Mouse (Mus musculus): ENCODE results near the gene Xrn1. TPM values are rescaled to one million over a fixed set of nuclear protein-coding genes. Genes with fewer than 3 reads are reported as not detected.
A peak's percentile ranks its signal among the peaks of the same experiment; 100 is the strongest.

Xrn1 gene
- polyA plus RNA-seq, 1 experiment from 2014 or later: 9.9 TPM

- Histone ChIP-seq H3K9me3 (replicated peaks; ENCODE audit: low read length) (no peaks in the 10 kb centered on the region), H3K36me3 (ENCODE audit: insufficient read depth, low read length) (no peaks in the 10 kb centered on the region), H3K4me3 (replicated peaks; ENCODE audit: low read depth, low read length) (no peak overlapping the region), H3K9ac (ENCODE audit: low read depth, low read length) (no peak overlapping the region), H3K4me2 (ENCODE audit: low read length) (no peak overlapping the region), H3K4me1 (replicated peaks; ENCODE audit: insufficient read depth, low read length) (no peaks in the 10 kb centered on the region), H3K27ac (no peak overlapping the region), H3K27me3 (ENCODE audit: insufficient read depth, low read length) (no peaks in the 10 kb centered on the region)
- ATAC-seq (replicated peaks; ENCODE audit: low FRiP score, low read depth) (no peak), DNase-seq (ENCODE audit: low spot score) (no peak)
- WGBS: 80% methylated on average over 6 of the region's 6 CpGs
- TF ChIP-seq CTCF (IDR thresholded peaks at IDR 0.05; ENCODE audit: low read depth): no peak
Observed at GRCm38 (mm10) chr9:95959246-95959645, 4.7 kb downstream of the Xrn1 start.

GRCm38 (mm10) chr9:95959732-95960428 lies 5.3 kb downstream of the Xrn1 start:
- H3K4me2 ChIP-seq (ENCODE audit: low read length): no peak overlapping the region
- H3K4me3 ChIP-seq (replicated peaks; ENCODE audit: low read depth, low read length): no peak overlapping the region
- 0 out of 2 replicates have a peak, but pooled peaks cover 2% of the 10 kb centered on the region for H3K36me3 ChIP-seq (ENCODE audit: insufficient read depth, low read length)
- no peak for TF ChIP-seq CTCF (IDR thresholded peaks at IDR 0.05; ENCODE audit: low read depth)
- DNase-seq (ENCODE audit: low spot score): no peak
- WGBS: 82% methylated on average over 3 of the region's 3 CpGs
- no peak overlapping the region for H3K9ac ChIP-seq (ENCODE audit: low read depth, low read length)
- H3K27me3 ChIP-seq (ENCODE audit: insufficient read depth, low read length): no peaks in the 10 kb centered on the region
- no peak for ATAC-seq (replicated peaks; ENCODE audit: low FRiP score, low read depth)
- H3K9me3 ChIP-seq (replicated peaks; ENCODE audit: low read length): no peaks in the 10 kb centered on the region
- H3K4me1 ChIP-seq (replicated peaks; ENCODE audit: insufficient read depth, low read length): no peaks in the 10 kb centered on the region
- no peak overlapping the region for H3K27ac ChIP-seq

DNA sequence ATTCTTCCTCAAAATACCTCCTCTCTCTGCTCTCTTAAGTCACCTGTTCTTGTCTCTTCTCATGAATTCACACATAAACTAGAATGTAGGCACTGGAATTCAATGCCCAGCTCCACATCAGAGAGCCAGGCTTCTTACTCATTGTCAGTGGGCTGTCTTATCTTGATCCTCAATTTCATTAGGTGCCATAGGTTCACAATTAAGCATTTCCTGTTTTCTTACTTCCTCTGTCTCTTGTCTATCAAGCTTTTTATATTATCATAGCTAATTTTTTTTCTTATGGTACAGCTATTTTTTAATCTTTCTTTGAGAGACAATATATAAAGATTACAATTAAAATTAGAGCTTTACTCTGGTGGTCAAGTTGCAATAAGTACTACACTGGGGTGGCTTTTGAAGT lies 6.5 kb downstream of the Xrn1 start:
- TF ChIP-seq CTCF (IDR thresholded peaks at IDR 0.05; ENCODE audit: low read depth): no peak
- no peaks in the 10 kb centered on the region for H3K9me3 ChIP-seq (replicated peaks; ENCODE audit: low read length)
- H3K4me3 ChIP-seq (replicated peaks; ENCODE audit: low read depth, low read length): no peak overlapping the region
- no peak overlapping the region for H3K4me2 ChIP-seq (ENCODE audit: low read length)
- no peak overlapping the region for H3K27ac ChIP-seq
- no peaks in the 10 kb centered on the region for H3K4me1 ChIP-seq (replicated peaks; ENCODE audit: insufficient read depth, low read length)
- H3K36me3 ChIP-seq (ENCODE audit: insufficient read depth, low read length): 0 out of 2 replicates have a peak, but pooled peaks cover 5% of the 10 kb centered on the region
- ATAC-seq (replicated peaks; ENCODE audit: low FRiP score, low read depth) (no peak), DNase-seq (ENCODE audit: low spot score) (no peak)
- H3K27me3 ChIP-seq (ENCODE audit: insufficient read depth, low read length): no peaks in the 10 kb centered on the region
- H3K9ac ChIP-seq (ENCODE audit: low read depth, low read length): no peak overlapping the region

DNA sequence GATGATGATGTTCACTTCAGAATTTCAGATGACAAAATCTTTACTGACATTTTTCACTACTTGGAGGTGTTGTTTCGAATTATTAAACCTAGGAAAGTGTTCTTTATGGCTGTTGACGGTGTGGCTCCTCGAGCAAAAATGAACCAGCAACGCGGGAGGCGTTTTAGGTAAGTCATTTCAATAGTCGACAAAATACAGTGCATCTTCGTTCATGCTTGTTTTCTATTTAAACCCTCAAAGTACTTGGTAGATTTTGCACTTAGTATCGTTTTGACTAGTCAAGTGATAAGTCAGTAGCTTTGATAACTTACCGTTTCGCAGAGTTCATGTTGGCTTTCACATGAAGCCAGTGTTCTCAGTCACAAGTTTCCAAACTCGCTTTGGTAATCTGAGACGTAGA lies 9.5 kb downstream of the Xrn1 start:
- WGBS: 92% methylated on average over 13 of the region's 13 CpGs
- DNase-seq (ENCODE audit: low spot score) (no peak), ATAC-seq (replicated peaks; ENCODE audit: low FRiP score, low read depth) (no peak)
- H3K27me3 ChIP-seq (ENCODE audit: insufficient read depth, low read length): no peaks in the 10 kb centered on the region
- no peak overlapping the region for H3K27ac ChIP-seq
- H3K36me3 ChIP-seq (ENCODE audit: insufficient read depth, low read length): 0 out of 2 replicates have a peak, but pooled peaks cover 10% of the 10 kb centered on the region
- TF ChIP-seq CTCF (IDR thresholded peaks at IDR 0.05; ENCODE audit: low read depth): no peak
- H3K9ac ChIP-seq (ENCODE audit: low read depth, low read length): no peak overlapping the region
- H3K4me1 ChIP-seq (replicated peaks; ENCODE audit: insufficient read depth, low read length): no peaks in the 10 kb centered on the region
- H3K4me3 ChIP-seq (replicated peaks; ENCODE audit: low read depth, low read length): no peak overlapping the region
- H3K9me3 ChIP-seq (replicated peaks; ENCODE audit: low read length): no peaks in the 10 kb centered on the region
- H3K4me2 ChIP-seq (ENCODE audit: low read length): no peak overlapping the region

- Histone ChIP-seq H3K27ac (no peak overlapping the region), H3K9ac (ENCODE audit: low read depth, low read length) (no peak overlapping the region), H3K27me3 (ENCODE audit: insufficient read depth, low read length) (no peaks in the 10 kb centered on the region), H3K4me3 (replicated peaks; ENCODE audit: low read depth, low read length) (no peak overlapping the region), H3K4me1 (replicated peaks; ENCODE audit: insufficient read depth, low read length) (no peaks in the 10 kb centered on the region), H3K36me3 (ENCODE audit: insufficient read depth, low read length) (peaks cover 42% of the 10 kb centered on the region), H3K9me3 (replicated peaks; ENCODE audit: low read length) (no peaks in the 10 kb centered on the region), H3K4me2 (ENCODE audit: low read length) (no peak overlapping the region)
- no peak for DNase-seq (ENCODE audit: low spot score)
- 88% methylated on average over 2 of the region's 2 CpGs for WGBS
- ATAC-seq (replicated peaks; ENCODE audit: low FRiP score, low read depth): no peak
- TF ChIP-seq CTCF (IDR thresholded peaks at IDR 0.05; ENCODE audit: low read depth): no peak
Observed at GRCm38 (mm10) chr9:95978279-95978678, 23.7 kb downstream of the Xrn1 start.

DNA sequence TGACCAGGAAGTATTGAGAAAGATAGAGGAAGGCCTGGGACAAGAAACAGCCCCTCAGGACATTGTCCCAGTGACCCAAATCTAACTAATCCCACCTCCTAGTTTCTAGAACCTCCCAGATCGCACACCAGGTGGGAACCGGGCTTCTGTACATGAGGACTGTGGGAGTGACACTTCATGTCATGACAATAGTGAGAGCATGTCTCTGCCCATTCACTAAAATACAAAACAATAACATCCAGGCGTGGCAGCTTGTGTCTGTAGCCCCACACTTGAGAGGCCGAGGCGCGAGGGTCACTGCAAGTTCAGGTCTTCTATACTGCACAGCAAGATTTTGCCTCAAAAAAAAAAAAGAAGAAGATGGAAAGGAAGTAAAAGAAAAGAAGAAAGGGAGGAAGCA lies 25.3 kb downstream of the Xrn1 start:
- H3K27ac ChIP-seq: no peak overlapping the region
- no peak for TF ChIP-seq CTCF (IDR thresholded peaks at IDR 0.05; ENCODE audit: low read depth)
- H3K9ac ChIP-seq (ENCODE audit: low read depth, low read length): no peak overlapping the region
- no peaks in the 10 kb centered on the region for H3K9me3 ChIP-seq (replicated peaks; ENCODE audit: low read length)
- H3K4me2 ChIP-seq (ENCODE audit: low read length): no peak overlapping the region
- WGBS: 85% methylated on average over 6 of the region's 6 CpGs
- H3K27me3 ChIP-seq (ENCODE audit: insufficient read depth, low read length): no peaks in the 10 kb centered on the region
- peaks cover 41% of the 10 kb centered on the region for H3K36me3 ChIP-seq (ENCODE audit: insufficient read depth, low read length)
- no peaks in the 10 kb centered on the region for H3K4me1 ChIP-seq (replicated peaks; ENCODE audit: insufficient read depth, low read length)
- DNase-seq (ENCODE audit: low spot score) (no peak), ATAC-seq (replicated peaks; ENCODE audit: low FRiP score, low read depth) (no peak)
- no peak overlapping the region for H3K4me3 ChIP-seq (replicated peaks; ENCODE audit: low read depth, low read length)

GRCm38 (mm10) chr9:95992255-95992654 lies 37.7 kb downstream of the Xrn1 start:
- DNase-seq (ENCODE audit: low spot score) (no peak), ATAC-seq (replicated peaks; ENCODE audit: low FRiP score, low read depth) (no peak)
- Histone ChIP-seq H3K27me3 (ENCODE audit: insufficient read depth, low read length) (no peaks in the 10 kb centered on the region), H3K9ac (ENCODE audit: low read depth, low read length) (no peak overlapping the region), H3K36me3 (ENCODE audit: insufficient read depth, low read length) (peaks cover 27% of the 10 kb centered on the region), H3K4me1 (replicated peaks; ENCODE audit: insufficient read depth, low read length) (no peaks in the 10 kb centered on the region), H3K4me2 (ENCODE audit: low read length) (no peak overlapping the region), H3K27ac (no peak overlapping the region), H3K4me3 (replicated peaks; ENCODE audit: low read depth, low read length) (no peak overlapping the region), H3K9me3 (replicated peaks; ENCODE audit: low read length) (no peaks in the 10 kb centered on the region)
- TF ChIP-seq CTCF (IDR thresholded peaks at IDR 0.05; ENCODE audit: low read depth): peak; percentile 44
- WGBS: 97% methylated on average over 2 of the region's 2 CpGs

All from kidney, postnatal 0 days (tissue).